Mouse (Mus musculus): Measurements from ENCODE around the gene Keap1. TPM values are rescaled to one million over a fixed set of nuclear protein-coding genes. Genes with fewer than 3 reads are reported as not detected.

Keap1 gene
- 71.6 and 72.5 TPM in 2 replicates for polyA plus RNA-seq (2015; fragmentation: Nextera tagmentation; extraction: Ambion mirVana)

DNA sequence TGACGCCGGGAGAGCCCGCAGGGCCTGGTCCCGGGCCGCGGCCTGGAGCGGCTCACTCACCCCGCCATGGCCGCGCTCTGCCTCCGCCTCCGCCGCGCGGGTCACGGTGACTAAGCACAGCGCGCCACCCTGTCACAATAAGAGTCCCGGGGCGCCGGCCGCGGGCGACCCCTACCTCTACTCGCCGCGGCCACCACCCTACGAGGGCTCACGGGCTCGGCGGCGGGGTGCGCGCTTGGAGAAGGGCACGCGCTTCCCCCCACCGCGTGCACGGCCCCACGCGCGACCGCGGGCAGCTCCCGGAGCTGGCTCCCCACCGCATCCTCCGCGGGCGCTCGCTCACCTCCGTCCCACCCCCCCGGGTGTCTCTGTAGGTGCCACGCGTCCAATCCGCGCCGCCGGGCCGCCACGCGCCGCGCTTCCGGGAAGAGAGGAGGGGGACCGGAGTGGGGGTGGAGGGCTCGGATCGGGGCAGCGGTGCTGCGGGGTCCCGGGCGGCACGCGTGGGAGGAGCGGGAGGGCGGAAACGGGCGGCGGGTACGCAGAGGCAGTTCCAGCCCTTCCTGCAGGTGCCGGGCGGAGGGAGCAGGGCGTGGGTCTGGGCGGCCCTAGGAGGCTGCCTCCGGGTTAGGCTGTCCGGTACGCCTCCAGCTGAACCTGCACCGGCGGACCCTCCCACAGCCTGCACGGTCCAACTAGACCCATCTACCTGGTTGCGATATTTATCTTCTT is at the start of gene Keap1:
Gene Keap1 (minus strand): TSS at position 629 of the 732 bp plus-strand sequence.
- Histone ChIP-seq H3K9ac (replicated peaks) (peak within 1 kb of the TSS; percentile 94), H3K4me2 (replicated peaks) (peak within 1 kb of the TSS; percentile 60), H3K36me3 (0 out of 2 replicates have a peak, but pooled peaks cover 4% of the 10 kb centered on the region), H3K4me1 (peaks cover 25% of the 10 kb centered on the region), H3K27me3 (peaks cover 14% of the 10 kb centered on the region; the same call in 1 of the 2 replicates), H3K4me3 (peak within 1 kb of the TSS; percentile 96), H3K27ac (replicated peaks) (peak within 1 kb of the TSS; percentile 86), H3K9me3 (no peaks in the 10 kb centered on the region)
- under 1% methylated on average over 74 of the region's 90 CpGs for WGBS
- peak; percentile 87 for ATAC-seq (replicated peaks)

DNA sequence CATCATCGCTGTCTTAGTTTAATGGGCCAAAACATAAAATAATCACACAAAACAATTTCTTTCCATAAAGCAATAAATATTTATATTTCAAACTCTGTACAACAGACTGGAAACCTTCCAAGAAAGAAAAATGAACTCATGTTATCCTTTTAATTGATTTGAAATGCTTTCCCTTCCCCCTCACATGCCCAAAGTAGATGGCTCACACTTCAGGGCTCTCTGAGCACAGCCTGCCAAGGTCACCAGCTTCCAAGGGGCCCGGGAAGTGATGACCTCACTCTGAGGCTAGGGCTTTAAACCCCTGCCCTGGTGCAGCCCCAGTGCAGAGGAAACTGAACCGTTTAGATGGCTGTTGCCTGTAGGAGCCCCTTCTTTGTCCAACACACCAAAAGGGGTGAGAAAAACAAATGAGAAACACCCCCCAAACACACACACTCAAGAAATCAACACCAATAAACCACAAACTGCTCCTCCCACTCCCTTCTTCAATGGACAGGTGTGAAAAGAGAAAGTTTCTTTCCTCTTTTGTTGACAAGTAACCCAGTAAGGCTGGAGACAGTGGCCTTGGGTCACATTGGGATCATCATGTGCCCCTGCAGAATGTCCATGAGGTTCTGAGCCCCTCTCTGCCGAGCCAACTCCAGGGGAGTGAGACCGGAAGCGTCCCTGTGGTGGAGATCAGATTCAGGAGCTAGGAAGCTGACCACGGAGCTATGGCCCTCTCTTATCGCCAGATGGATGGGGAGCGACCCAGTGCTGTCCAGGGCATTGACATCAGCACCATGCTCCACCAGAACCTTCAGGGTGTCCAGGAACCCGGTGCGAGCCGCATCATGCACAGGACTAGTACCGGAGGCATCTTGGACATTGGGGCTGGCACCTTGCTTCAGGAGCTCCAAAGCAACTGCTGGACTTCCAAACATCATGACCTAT is 49.5 kb upstream of the Keap1 start:
- no peak for ATAC-seq (replicated peaks)
- Histone ChIP-seq H3K4me2 (replicated peaks) (peak overlapping the region; percentile 74), H3K27me3 (no peaks in the 10 kb centered on the region), H3K9ac (replicated peaks) (peak overlapping the region; percentile 54; the same call in 1 of the 2 replicates), H3K36me3 (peaks cover 16% of the 10 kb centered on the region), H3K4me1 (peaks cover 42% of the 10 kb centered on the region), H3K9me3 (no peaks in the 10 kb centered on the region), H3K27ac (replicated peaks) (peak overlapping the region; percentile 88), H3K4me3 (peak overlapping the region; percentile 70)
- WGBS: 79% methylated on average over 13 of the region's 13 CpGs

DNA sequence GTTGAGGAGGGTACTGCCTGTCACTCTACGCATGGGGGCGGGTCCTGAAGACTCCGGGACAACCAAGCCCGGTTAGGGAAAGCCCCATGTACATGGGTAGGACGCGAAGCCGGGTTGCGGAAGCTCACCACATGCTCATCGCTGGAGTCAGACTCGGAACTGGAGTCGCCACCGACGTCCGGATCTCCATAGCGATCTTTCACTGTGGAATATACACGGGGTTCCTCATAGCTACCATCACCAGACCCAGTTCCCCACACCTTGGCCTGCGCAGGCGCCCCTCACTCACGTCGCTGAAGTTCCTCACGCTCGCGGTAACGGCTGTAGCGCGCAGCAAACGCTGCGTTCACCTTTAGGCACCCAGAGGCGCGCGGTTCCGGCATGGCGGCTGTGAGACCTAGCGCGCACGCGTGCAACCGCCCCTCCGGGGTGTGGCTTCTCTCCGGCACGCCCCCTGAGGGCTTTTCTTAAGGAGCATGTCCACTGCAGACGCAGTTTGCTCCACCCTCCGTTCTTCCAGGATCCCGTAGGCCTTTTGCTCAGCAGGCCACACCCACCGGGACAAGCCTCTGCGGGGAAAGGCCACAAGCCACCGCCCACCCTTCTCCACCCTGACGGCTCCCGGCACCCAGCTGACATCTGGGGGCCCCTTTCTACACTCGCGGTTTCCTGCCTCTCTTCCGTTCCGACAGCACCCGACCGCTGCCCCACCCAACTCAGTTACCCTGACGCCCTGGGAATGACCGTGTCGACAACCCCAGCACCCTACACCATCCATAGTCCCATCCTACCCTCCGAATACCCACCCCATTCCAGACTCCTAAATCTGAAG is 48.6 kb upstream of the Keap1 start, which contains the start of gene Kri1:
Gene Kri1 (minus strand): TSS at position 399 of the 832 bp plus-strand sequence.
- Histone ChIP-seq H3K27ac (replicated peaks) (peak within 1 kb of the TSS; percentile 88), H3K36me3 (peaks cover 20% of the 10 kb centered on the region), H3K4me2 (replicated peaks) (peak within 1 kb of the TSS; percentile 74), H3K27me3 (no peaks in the 10 kb centered on the region), H3K9ac (replicated peaks) (peak within 1 kb of the TSS; percentile 63), H3K4me1 (peaks cover 42% of the 10 kb centered on the region), H3K9me3 (no peaks in the 10 kb centered on the region), H3K4me3 (peak within 1 kb of the TSS; percentile 70)
- WGBS: under 1% methylated on average over 59 of the region's 59 CpGs
- peak; percentile 83 for ATAC-seq (replicated peaks)

- ATAC-seq (replicated peaks): no peak
- no peaks in the 10 kb centered on the region for H3K9me3 ChIP-seq
- peaks cover 42% of the 10 kb centered on the region for H3K4me1 ChIP-seq
- peaks cover 25% of the 10 kb centered on the region for H3K36me3 ChIP-seq
- peak overlapping the region; percentile 74 for H3K4me2 ChIP-seq (replicated peaks)
- whole genome bisulfite sequencing: 79% methylated on average over 3 of the region's 3 CpGs
- H3K27ac ChIP-seq (replicated peaks): no peak overlapping the region
- H3K27me3 ChIP-seq: no peaks in the 10 kb centered on the region
- peak overlapping the region; percentile 70 for H3K4me3 ChIP-seq
- peak overlapping the region; percentile 63; the same call in 1 of the 2 replicates for H3K9ac ChIP-seq (replicated peaks)
Measured at GRCm38 (mm10) chr9:21286753-21287152, 47.6 kb upstream of the Keap1 start.

DNA sequence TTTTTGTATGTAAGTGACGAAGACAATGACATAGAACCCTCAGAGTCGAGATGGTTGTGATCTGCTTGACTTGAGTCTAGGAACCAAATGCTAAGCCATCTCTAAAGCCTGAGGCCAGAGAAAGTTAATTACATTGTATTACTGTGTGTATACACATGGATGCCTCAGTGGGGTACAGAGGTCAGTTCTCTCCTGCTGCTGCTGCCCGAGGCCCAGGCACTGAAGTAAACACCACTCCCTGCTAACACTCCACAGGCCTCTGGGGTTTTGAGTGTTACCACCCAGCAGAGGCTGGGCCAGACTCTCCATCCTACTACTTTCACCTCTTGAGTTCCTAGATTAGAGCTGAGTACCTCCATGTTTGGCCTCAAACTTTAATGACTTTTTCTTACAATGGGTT is 44.8 kb upstream of the Keap1 start:
- Histone ChIP-seq H3K4me3 (no peak overlapping the region), H3K27me3 (no peaks in the 10 kb centered on the region), H3K4me2 (replicated peaks) (no peak overlapping the region), H3K9ac (replicated peaks) (no peak overlapping the region), H3K36me3 (peaks cover 51% of the 10 kb centered on the region), H3K27ac (replicated peaks) (no peak overlapping the region), H3K9me3 (no peaks in the 10 kb centered on the region), H3K4me1 (peaks cover 24% of the 10 kb centered on the region)
- 91% methylated on average over 3 of the region's 3 CpGs for WGBS
- no peak for ATAC-seq (replicated peaks)

DNA sequence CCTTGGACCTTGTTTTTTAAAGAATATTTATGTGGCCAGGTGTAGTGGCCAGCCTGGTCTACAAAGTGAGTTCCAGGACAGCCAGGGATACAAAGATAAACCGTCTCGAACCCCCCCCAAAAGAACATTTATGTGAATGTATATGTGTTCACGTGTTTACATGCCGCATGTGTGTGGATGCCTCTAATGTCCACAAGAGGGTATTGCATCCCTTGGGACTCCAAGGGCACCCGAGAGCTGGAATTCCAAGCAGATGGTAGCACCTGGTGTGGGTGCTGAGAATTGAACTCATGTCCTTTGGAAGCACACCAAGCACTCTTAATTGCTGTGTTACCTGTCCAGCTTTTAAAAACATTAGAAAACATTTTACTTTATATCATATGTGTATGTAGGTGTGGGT is 44.4 kb upstream of the Keap1 start:
- Histone ChIP-seq H3K27me3 (no peaks in the 10 kb centered on the region), H3K27ac (replicated peaks) (no peak overlapping the region), H3K4me1 (peaks cover 20% of the 10 kb centered on the region), H3K4me3 (no peak overlapping the region), H3K36me3 (peaks cover 55% of the 10 kb centered on the region), H3K4me2 (replicated peaks) (no peak overlapping the region), H3K9me3 (no peaks in the 10 kb centered on the region), H3K9ac (replicated peaks) (no peak overlapping the region)
- ATAC-seq (replicated peaks): no peak
- 93% methylated on average over 5 of the region's 5 CpGs for WGBS

DNA sequence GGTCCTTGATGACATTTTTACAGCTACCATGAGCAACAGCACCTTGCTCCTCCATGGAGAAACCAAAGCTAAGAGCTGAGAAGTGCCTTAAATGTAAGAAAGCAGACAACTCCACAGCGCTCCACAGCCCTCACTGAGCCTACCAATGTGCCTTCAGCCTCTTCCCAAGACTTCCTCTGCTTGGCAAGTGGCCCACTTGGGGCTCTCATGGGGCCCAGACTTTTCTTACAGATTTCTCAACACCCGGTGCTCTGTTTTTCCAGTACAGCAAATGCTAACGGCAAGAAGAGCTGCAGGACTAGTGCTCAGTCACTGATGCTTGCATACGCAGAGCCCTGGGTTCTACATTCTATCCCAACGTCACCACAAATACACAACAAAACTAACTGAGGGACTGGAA is 38.6 kb upstream of the Keap1 start:
- ATAC-seq (replicated peaks): no peak
- Histone ChIP-seq H3K9me3 (no peaks in the 10 kb centered on the region), H3K9ac (replicated peaks) (no peak overlapping the region), H3K27me3 (no peaks in the 10 kb centered on the region), H3K27ac (replicated peaks) (no peak overlapping the region), H3K4me3 (no peak overlapping the region), H3K4me1 (no peaks in the 10 kb centered on the region), H3K4me2 (replicated peaks) (no peak overlapping the region), H3K36me3 (peaks cover 83% of the 10 kb centered on the region)
- 92% methylated on average over 5 of the region's 5 CpGs for WGBS

GRCm38 (mm10) chr9:21276307-21276706 is 37.1 kb upstream of the Keap1 start:
- no peaks in the 10 kb centered on the region for H3K4me1 ChIP-seq
- H3K9ac ChIP-seq (replicated peaks): no peak overlapping the region
- WGBS: 90% methylated on average over 8 of the region's 8 CpGs
- no peaks in the 10 kb centered on the region for H3K9me3 ChIP-seq
- H3K27me3 ChIP-seq: no peaks in the 10 kb centered on the region
- no peak overlapping the region for H3K4me2 ChIP-seq (replicated peaks)
- peaks cover 88% of the 10 kb centered on the region for H3K36me3 ChIP-seq
- no peak overlapping the region for H3K4me3 ChIP-seq
- peak; percentile 6; the same call in 1 of the 2 replicates for ATAC-seq (replicated peaks)
- no peak overlapping the region for H3K27ac ChIP-seq (replicated peaks)

DNA sequence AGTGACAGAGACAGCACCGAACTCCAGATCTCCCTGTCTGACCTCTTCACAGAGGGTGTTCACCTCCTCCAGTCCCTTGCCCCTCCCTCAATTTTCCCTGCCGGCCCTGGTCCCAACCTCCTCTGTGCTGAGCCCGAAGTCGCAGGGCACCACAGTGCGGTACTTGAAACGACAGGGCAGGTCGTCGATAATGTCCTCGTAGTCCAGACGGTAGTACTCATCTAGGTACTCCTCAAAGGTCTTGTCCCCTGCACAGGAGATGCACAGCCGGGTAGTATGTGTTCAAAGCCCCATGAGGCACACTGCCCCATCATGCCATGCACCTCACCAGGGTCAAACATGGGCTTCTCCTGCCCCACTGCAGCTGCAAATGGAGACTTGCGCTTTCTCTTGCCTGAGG is 36.6 kb upstream of the Keap1 start:
- H3K4me2 ChIP-seq (replicated peaks): no peak overlapping the region
- peaks cover 88% of the 10 kb centered on the region for H3K36me3 ChIP-seq
- H3K4me3 ChIP-seq: no peak overlapping the region
- no peaks in the 10 kb centered on the region for H3K27me3 ChIP-seq
- no peaks in the 10 kb centered on the region for H3K9me3 ChIP-seq
- H3K27ac ChIP-seq (replicated peaks): no peak overlapping the region
- H3K4me1 ChIP-seq: no peaks in the 10 kb centered on the region
- WGBS: 94% methylated on average over 12 of the region's 12 CpGs
- H3K9ac ChIP-seq (replicated peaks): no peak overlapping the region
- no peak for ATAC-seq (replicated peaks)

DNA sequence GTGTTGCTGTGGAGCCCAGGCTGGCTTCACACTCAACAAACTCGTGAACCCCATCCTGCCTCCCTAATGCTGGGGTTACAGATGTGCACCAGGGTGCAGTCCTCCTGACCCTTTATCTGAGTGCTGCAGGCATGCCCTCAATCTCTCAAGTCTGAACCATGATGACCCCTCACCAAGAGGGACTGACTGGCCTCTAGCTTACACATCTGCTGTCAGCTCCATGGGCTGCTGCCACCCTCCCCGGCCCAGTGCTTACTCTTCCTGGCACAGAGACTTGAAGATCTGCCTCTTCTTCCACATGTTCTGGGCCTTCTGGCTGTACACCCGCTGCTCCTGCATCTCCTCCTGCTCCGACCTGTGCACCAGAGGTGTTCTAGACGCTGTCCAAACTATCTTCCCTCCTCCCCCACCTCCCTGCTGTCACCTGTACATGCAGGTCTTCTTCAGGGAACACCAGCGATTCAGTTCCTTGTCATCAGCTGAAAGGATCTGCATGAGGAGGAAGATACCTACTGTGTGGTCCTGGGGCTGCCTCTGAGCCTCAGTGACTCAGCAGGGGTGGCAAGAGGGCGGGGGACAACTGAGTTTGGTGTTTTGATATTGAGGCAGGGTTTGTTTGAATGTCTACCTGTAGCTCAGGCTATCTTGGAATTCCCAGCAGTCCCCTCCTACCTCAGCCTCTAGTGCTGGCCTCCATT is 36.0 kb upstream of the Keap1 start:
- H3K27ac ChIP-seq (replicated peaks): no peak overlapping the region
- no peak for ATAC-seq (replicated peaks)
- no peak overlapping the region for H3K4me3 ChIP-seq
- no peaks in the 10 kb centered on the region for H3K27me3 ChIP-seq
- H3K4me2 ChIP-seq (replicated peaks): no peak overlapping the region
- H3K4me1 ChIP-seq: no peaks in the 10 kb centered on the region
- 82% methylated on average over 7 of the region's 7 CpGs for WGBS
- no peaks in the 10 kb centered on the region for H3K9me3 ChIP-seq
- H3K36me3 ChIP-seq: peaks cover 90% of the 10 kb centered on the region
- no peak overlapping the region for H3K9ac ChIP-seq (replicated peaks)

DNA sequence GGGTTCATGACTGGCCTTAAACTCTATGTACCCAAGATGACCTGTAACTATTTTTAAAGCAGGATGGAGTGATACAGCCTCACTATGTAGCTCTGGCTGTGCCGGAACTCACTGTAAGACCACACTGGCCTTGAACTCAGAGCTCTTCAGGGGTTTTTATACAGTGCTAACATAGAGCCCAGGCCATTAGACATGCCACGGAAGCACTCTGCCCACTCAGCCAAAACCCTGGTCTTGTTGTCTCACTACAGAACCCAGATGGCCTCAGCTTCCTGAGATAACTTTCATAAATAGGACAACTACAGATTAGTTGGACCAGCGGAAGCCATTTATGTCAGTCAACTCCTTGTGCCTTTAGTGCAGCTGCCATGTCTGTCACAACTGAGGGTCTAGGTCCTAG is 35.2 kb upstream of the Keap1 start:
- no peak overlapping the region for H3K27ac ChIP-seq (replicated peaks)
- no peaks in the 10 kb centered on the region for H3K27me3 ChIP-seq
- 94% methylated on average over 3 of the region's 3 CpGs for WGBS
- no peak overlapping the region for H3K4me2 ChIP-seq (replicated peaks)
- H3K36me3 ChIP-seq: peaks cover 89% of the 10 kb centered on the region
- ATAC-seq (replicated peaks): no peak
- no peaks in the 10 kb centered on the region for H3K4me1 ChIP-seq
- H3K9me3 ChIP-seq: no peaks in the 10 kb centered on the region
- H3K4me3 ChIP-seq: no peak overlapping the region
- H3K9ac ChIP-seq (replicated peaks): no peak overlapping the region

Measured in forebrain, embryonic 15.5 days (tissue).